Mouse (Mus musculus): ENCODE measurements around the gene Eaf2.
"Not testable (repeated sequence)": the region's sequence is repeated elsewhere in the genome, so short reads cannot be mapped to it uniquely, and the experiment has no call there.

Eaf2 gene

DNA sequence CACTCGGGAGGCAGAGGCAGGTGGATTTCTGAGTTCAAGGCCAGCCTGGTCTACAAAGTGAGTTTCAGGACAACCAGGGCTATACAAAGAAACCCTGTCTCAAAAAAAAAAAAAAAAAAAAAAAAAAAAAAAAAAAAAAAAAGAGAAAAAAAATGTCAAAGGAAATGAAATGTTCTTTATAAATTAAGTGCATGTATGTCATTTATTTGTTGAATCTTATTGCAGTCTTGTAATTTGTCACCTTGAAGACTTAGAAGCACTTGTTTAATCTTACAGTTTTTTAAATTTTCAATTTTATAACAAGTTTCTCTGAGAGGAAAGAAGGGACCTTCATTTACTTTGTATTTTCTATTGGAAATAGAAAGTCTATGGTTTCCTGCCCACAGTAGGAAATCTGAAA lies 27.9 kb downstream of the Eaf2 start:
- not testable (repeated sequence) for DNase-seq (ENCODE audit: low read depth)

DNA sequence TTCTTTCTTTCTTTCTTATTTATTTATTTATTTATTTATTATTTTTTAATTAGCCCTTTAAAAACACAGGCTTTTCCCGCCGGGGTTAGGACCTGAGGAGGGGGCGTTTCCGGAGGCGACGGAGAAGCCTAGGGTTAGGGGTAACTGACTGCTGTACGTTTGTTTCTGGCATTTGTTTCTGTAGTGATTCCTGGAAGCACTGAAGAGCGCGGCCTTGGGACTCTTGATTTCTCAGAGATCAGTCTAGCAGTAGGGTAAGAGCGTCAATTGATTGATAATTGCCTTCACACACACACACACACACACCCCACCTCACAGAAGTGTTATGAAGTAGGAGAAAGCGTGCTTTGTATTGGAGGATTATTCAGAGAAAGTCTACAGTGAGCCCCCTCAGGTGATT lies 46.0 kb downstream of the Eaf2 start:
- DNase-seq (ENCODE audit: low read depth): no peak

DNA sequence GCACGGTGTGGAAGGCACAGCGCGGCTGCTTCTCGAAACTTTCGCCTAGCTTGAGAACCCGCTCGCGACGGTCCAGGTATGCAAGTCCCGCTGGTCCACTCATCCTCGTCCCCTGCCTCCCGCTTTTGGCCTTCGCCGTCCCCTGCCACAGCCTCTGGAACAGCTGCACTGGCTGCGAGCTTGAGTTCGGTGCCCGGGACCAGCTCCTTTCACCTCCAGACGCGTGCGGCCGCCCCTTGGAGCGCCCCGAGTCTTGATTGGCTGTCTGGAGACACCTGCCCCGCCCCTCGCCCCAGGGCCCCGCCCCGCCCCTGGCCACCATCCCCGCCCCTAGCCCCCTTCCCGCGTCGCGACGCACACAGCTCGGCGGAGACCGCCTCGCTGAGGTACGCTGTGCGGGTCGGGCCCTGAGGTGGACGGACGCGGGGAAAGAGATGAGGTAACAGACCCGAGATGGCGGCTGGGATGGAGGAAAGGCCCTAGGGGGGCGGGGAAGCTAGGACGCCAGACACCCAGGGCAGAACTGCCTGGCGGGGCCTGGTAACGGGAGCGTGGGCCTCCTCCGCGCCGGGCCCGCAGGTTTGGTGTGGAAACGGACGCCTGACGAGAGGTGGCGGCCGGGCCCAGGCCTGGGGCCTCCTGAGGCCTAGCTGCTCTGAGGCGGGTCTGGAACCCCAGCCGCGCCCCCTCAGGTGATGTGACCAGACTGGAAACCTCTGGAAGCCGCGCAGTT lies 46.6 kb downstream of the Eaf2 start, which contains the start of gene Iqcb1:
Gene Iqcb1, plus strand, starts transcription at position 332 of the 733 bp plus-strand sequence.
- peak; percentile 13 for DNase-seq (ENCODE audit: low read depth)

DNA sequence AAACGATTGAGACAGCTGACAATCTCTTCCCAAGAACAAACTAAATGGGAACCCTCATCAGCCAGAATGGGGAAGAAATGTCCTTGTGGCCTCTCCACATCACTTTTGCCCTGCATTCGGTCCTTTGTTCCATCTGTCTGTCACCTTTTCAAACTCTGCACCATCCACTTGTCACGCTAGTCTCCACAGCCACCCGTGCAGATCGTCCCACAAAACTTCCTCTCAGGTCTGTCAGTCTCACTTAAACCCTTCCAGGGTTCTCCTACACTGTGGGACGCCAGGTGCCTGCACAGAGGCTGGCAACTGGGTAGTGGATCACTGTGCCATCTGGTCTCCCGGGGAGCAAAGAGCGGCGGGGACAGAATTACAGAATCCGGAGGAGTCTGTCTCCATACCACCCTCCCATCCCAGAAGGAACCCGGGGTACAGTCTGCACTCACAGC lies 47.2 kb downstream of the Eaf2 start:
- DNase-seq (ENCODE audit: low read depth): no peak

DNA sequence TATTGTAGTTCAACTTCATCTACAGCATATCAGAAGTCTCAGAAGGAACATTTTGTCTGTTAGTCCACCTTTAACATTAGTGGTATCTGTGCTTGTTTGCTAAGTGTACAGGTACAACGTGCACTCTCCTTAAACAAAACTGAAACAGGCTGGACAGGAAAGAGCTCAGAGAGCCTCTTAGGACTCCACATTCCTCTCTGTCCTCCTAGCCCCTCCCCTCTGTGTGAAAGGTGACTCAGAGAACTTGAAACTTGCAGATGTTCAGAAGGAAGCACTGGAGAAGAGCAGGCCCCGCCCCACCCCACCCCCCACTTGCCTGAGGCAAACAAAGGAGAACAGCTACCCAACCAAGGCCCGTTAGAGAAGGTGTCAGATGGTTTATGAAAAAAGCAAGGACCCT lies 53.3 kb downstream of the Eaf2 start:
- DNase-seq (ENCODE audit: low read depth): no peak

DNA sequence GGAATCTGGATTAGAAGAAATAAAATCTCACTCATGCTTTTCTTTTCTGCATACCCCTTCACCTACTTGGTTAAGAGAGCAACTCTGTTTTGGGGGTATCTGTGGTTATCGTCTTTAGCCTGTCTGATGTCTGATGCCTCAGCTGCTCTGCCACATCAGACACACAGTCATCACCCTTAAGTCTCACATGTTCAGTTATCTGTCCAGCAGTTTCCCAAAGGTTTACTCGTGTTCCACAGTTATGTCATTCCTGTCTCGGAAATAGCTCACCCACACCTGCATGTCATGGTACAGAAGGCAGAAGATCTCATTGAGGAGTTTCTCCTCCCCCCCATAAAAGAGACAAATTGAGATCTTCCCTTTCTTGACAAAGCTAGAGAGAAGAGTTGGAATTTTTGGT lies 54.1 kb downstream of the Eaf2 start:
- no peak for DNase-seq (ENCODE audit: low read depth)

DNA sequence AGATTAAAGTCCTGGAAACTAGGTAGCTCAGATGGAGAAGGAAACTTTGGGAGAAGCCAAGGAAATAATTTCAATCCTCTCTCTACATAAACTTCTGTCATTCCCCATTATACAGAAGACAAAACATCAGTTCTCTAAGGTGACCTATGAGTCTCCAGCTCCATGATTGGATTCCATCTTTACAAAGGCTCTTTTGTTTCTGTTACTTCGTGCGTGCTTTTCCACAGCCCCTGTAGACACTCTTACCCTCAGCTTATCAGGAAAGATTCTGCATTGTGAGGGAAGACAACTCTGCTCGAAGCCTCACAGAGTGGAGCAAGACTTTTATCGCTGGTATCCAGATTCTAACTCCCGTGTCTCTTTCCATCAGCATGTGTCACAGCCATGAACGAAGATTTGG lies 54.8 kb downstream of the Eaf2 start:
- DNase-seq (ENCODE audit: low read depth): no peak

DNA sequence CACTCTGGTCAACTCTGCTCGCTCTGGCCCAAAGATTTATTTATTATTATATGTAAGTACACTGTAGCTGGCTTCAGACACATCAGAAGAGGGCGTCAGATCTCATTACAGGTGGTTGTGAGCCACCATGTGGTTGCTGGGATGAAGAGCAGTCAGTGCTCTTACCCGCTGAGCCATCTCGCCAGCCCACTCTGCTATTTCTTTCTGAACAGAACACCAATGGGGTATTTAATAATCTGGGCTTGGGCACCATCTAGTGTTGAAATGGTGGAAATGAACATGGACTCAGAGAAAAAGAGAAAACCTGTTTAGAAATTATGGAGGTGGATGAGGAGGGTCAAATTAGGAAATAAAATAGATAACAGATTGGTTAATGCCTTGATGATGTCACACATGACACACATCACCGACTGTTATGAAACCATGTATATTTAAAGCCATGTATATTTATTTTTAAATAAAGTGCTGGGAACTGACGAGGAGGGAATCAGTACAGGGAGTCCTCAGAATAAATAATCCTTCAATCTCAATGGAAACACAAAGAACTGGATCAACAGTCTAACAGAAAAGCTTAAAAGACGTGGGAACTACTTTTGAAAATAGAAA lies 57.4 kb downstream of the Eaf2 start:
- DNase-seq (ENCODE audit: low read depth): peak; percentile 59

DNA sequence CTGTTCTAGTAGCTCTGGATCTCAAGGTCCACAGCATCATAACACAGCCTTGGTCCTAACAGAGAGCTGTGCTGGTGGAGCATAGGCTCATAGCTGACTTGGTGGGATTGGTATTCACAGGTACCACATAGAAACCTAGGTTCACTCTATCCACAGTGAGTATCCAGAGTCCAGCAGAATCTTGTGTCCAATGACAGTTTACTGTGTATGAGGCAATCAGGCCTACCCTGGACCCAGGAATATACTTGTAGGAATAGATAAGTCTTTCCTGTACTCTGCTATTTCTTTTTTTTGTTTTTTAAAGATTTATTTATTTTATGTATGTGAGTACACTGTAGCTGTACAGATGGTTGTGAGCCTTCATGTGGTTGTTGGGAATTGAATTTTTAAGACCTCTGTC lies 57.9 kb downstream of the Eaf2 start:
- no peak for DNase-seq (ENCODE audit: low read depth)

DNA sequence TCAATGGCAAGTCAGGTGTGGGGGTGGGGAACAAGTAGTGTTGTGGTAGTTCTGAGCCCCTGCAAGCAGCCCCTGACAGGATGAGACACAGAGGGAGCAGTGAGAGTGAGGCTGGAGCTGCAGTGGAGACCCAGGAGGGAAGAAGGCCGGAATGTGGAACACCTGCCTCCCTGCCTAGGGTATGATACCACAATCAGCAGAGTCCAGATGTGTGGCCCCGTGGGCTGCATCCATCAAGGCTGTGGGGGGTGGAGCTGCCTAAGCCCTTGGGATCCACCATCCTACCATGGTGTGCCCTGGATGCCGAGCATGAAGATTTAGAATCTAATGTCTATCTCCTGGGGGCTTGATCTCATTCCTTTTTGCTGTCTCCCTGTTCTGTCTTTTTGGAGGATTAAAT lies 61.1 kb downstream of the Eaf2 start:
- no peak for DNase-seq (ENCODE audit: low read depth)

DNA sequence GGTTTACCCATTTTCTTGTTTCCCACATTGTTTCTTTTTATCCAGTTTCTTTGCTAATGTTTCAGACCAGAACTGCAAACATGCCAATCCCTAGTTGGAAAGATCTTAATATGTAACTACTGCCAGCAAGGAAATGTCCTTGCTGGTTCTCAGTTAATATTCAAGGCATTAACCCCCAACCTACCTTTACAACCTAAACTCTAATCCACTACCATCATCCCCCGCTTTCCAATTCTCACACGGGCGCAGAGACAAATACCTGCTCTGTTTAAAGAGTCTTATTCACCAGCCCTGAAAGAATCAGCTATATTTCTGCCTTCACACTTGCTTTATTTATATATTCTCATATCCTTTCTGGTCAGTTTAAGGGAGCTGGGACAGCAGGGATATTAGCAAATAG lies 66.2 kb downstream of the Eaf2 start:
- DNase-seq (ENCODE audit: low read depth): no peak

DNA sequence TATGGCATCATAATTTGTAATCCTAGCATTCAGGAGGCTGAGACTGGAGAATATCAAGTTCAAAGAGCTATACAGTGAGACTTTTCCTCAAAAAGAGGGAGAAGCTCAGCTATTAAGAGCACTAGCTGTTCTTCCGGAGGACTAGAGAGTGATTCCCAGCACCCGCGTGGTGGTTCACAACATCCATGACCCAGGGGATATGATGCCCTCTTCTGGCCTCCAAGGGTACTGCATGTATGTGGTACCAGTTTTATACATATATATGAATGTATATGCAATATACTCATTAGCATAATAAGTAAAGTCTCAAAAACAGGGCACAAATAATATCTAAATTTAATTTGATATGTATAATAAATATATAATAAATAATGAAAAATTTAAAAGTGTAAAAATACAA lies 72.4 kb downstream of the Eaf2 start:
- no peak for DNase-seq (ENCODE audit: low read depth)

DNA sequence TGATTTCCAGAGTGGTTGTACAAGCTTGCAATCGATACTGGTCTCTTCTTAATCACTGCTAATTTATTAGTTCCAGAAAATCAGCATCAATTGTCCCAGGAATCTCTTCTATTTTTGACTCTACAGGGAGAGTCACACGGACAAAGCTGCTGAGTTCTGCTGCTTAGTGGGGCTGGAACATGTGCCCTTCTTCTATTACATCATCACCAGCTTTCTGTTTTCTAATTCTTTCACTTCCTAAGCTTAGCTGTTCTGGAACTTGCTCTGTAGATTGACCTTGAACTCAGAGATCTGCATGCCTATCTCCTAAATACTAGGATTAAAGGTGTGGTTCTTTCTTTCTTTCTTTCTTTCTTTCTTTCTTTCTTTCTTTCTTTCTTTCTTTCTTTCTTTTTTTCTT lies 76.5 kb downstream of the Eaf2 start:
- no peak for DNase-seq (ENCODE audit: low read depth)

DNA sequence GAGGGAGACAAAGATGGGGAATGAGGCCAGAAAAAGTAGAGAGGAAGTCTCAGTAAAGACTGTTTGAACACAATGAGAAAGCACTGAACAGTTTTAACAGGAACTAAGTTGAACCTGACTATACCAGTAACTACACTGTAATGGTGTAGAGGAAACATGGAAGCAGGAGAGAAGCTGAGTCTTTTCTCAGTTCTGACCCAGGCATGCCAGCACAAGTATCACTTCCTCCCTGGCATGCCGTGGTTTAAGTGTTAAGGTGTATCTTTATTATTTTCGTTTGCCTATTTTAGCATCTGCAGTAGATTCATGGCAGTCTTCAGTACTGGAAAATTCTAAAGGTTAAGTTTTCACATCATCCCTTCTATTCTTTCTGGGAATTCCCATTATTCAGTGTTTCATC lies 79.8 kb downstream of the Eaf2 start:
- DNase-seq (ENCODE audit: low read depth): no peak

DNA sequence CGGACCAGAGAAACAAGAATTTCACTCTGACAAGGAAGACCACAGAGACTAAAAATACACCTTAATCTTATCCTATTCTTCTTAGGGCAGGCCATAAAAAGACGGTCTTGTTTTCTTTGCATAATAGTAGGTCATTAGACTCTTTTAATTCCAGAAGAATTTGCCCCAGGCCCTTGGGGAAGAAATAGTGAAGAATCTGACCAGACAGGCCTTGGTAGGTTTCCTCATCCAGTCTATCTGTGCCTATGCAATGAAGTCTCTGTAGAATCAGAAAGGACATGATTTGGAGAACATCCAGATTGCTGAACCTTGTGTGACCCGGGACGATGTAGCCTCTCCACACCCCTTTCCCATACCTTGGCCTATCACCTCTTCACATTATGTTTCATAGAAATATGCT lies 84.6 kb downstream of the Eaf2 start:
- DNase-seq (ENCODE audit: low read depth): no peak

DNA sequence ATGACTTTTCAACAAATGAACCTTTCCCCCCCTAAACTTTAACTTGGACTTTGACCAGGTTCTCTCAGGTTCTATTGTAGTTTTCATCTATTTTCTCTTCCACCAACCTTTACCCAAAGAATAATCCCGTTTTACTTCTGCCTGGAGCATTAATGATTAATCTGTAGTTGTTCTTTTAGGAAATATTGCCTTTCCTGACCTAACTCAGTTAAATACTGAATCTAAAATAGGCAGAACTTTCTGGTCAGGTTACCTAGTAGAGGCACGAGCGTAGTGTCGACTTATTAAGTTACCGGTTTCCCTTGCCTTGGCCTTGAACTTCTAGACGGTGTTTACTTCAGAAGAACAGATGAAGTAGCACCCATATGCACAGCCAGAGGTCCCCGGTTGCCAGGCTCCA lies 88.3 kb downstream of the Eaf2 start:
- DNase-seq (ENCODE audit: low read depth): no peak

DNA sequence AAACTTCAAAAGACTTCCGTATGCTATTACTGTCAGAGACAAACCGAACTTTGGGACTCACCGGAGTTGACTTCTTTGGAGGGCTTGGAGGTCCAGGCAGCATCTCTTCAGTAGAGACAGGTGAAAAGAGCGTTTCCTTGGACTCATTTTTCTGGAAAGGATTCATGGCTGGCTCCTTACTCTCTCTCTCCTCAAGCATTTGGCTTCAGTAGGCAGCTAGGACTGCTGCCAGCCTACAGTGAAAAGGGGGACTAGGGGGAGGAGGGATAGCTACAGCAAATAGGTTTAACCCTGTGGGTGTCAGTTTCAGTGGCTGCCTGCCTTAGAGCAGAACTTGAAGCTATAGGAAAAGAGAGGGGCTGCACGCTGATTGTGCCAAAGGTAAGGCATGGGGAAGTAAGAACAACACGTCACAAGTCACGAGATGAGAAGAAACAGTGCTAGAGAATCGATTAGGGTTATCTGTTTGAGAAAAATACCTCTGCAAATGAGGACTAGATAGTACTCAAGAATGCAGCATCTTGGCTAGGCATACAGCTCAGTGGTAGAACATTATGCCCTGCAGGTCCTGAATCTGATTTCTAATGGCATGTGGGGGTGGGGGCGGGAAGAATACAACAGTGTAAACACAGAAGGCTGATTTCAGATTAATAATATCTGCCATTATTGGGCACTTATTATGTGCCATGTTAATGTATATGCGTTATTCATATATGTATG lies 90.0 kb downstream of the Eaf2 start, which contains the start of gene Slc15a2:
Gene Slc15a2, minus strand, starts transcription at position 369 of the 720 bp plus-strand sequence.
- no peak for DNase-seq (ENCODE audit: low read depth)

DNA sequence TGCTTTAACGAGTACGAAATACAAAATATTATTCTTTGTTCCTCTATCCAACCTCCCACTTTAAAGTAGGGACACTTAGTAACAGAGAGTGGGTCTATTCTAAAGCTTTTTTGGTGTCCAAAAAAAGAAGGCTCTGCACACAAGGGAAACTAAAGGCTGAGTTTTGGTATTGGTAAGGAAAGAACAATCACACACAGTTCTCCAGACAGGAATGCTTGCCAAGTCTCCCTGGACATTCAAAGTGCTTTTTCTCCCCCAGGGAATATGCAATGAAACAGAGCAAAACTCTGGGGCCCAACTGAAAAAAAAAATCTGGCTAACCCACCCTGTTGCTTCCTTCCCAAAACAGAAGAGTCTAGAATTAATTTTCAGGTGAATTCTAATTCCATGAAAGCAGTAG lies 90.7 kb downstream of the Eaf2 start:
- DNase-seq (ENCODE audit: low read depth): no peak

DNA sequence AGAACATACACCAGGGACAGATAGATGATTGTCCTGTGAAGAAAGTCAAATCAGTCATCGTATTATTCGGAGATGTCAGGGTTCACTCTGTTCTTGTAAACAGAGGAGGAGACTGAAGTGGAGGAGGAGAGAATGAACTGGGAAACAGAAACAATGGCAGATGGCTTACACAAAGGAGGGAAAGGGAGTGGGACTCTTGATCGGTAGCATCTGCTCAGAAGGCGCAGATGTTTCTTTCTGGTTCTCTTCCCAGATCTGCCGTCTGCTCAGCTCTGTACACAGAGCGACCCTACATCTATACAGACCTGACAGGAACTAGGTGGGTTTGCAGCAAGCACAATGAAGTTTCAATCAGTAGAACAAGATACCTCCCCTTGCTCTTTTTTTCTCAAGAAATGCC lies 99.1 kb downstream of the Eaf2 start:
- no peak for DNase-seq (ENCODE audit: low read depth)

DNA sequence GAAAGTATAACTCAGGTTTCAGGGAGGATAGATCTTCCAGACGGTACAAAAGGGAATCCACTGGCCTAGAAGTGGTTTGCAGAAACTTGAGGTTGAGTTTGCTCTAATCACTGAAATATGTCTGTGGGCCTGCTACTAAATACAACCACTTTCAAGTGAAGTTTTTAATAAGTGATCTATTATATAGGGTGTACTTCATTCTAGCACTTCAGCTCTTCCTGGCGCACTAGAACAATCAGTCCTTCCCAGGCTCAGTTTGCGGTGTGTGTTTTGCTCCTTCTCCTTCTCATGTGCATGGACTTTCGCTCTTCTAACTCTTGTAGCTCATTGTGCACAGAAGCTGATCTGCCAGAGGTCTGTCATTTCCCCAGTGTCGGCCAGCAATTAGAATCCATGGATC lies 101.8 kb downstream of the Eaf2 start:
- DNase-seq (ENCODE audit: low read depth): no peak

DNA sequence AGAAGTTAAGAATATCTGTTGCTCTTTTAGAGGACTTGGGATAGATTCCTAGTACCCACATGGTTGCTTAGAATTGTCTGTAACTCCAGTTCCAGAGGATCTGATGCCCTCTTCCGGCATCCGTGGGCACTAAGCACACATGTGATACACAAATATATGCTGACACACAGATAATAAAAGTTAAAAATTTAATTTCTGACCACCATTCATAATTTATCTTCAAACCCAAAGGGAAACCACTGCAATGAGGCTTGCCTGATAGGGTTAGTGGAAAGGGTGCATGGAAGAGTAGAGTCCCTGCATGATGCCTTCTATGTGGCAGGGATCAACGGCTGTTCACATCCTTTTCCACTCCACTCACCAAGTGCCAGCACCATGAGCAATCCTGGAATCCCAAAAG lies 103.1 kb downstream of the Eaf2 start:
- DNase-seq (ENCODE audit: low read depth): no peak

DNA sequence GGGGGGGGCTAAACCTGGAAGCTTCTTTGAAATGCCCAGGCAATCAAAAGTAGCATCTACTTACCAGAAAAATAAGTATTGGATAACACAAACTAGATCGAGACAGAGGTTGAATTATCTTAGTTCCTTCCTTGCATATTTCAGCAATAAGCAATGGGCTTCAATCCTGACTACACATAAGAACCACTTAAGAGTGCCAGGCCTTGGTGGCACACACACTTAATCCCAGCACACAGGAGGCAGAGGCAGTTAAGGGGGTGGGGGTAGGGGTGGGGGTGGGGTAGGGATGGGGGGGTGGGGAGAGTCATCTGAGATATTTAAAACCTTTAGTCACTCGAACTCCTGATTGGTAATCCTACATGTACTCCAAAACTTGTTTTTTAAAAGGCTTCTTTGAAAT lies 103.6 kb downstream of the Eaf2 start:
- no peak for DNase-seq (ENCODE audit: low read depth)

DNA sequence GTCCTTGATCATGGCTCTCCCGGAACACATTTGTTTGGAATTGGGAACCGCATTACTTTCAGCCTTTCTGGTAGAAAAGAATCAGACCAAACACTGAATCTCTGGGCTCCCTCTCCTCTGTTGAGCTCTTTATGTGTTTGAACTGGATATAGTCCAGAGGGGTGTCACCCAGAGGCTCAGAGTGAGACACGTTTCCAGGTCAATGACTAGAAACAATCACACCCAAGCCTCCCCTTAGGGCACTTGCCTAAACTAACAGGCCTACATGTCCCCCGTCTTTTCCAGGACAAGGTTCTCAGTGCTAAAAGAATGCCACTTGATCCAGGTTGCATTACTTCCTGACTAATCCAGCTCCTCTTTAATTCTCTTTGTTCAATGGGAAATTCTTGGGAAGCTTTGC lies 104.0 kb downstream of the Eaf2 start:
- DNase-seq (ENCODE audit: low read depth): no peak

Data from fibroblast of lung, adult 2 months (primary cell).